Comparison of ENCODE assay signal across 24 mouse cellular contexts in the genomic region with DNA sequence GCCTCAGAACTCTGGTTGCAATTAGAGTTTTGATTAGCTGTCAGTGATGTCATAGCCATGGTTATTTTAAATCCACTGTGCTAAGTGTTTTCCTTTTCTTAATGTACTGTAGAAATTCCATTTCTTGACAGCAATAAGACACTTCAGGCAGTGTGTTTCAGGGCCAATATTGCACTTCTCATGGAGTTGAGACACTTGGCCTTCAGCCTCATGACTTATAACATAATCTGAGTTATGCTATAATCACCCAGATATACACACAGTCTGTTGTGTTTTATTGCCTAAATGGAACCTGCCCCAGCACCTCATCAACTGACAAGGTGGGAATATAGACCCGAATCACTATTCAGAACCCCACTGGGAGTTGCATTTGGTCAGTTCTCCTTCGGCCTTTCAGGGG. TPM values are rescaled to one million over a fixed set of nuclear protein-coding genes. Genes with fewer than 3 reads are reported as not detected.
DNase-seq lines count a peak whose midpoint lies in the region; ATAC-seq and TF ChIP-seq lines count a peak whose summit lies in the region.
"Had no signal": no experiment of that assay in that cellular context is flagged by ENCODE, and none has a peak within 500 bp of the region (broad histone marks: within the 10 kb centered on the region; RNA-seq: fewer than 3 reads in every experiment).

No protein-coding gene starts in this region.

- H3K4me2 ChIP-seq in lung, embryonic 14.5 days, result no peak overlapping the region
- H3K4me2 ChIP-seq in limb, embryonic 13.5 days (replicated peaks), result no peak overlapping the region; the same call in none of the 2 replicates
- peak overlapping the region; percentile 12; the same call in 1 of the 2 replicates for H3K4me2 ChIP-seq in limb, embryonic 15.5 days
- H3K4me2 ChIP-seq: embryonic facial prominence, embryonic 13.5 days; embryonic facial prominence, embryonic 15.5 days; forebrain, embryonic 12.5 days had no signal

- H3K4me1 ChIP-seq in lung, embryonic 14.5 days (ENCODE audit: insufficient read depth), result no peaks in the 10 kb centered on the region
- peaks cover 30% of the 10 kb centered on the region for H3K4me1 ChIP-seq in limb, embryonic 13.5 days
- H3K4me1 ChIP-seq in limb, embryonic 15.5 days, result peaks cover 14% of the 10 kb centered on the region
- H3K4me1 ChIP-seq: embryonic facial prominence, embryonic 13.5 days; embryonic facial prominence, embryonic 15.5 days; forebrain, embryonic 10.5 days; forebrain, embryonic 12.5 days had no signal

- no peaks in the 10 kb centered on the region for H3K36me3 ChIP-seq in lung, embryonic 14.5 days (ENCODE audit: insufficient read depth)
- no peaks in the 10 kb centered on the region for H3K36me3 ChIP-seq in limb, embryonic 13.5 days
- no peaks in the 10 kb centered on the region for H3K36me3 ChIP-seq in limb, embryonic 15.5 days
- H3K36me3 ChIP-seq: embryonic facial prominence, embryonic 13.5 days; embryonic facial prominence, embryonic 15.5 days; forebrain, embryonic 10.5 days; forebrain, embryonic 12.5 days had no signal

- H3K9ac ChIP-seq in lung, embryonic 14.5 days, result no peak overlapping the region
- no peak overlapping the region for H3K9ac ChIP-seq in limb, embryonic 13.5 days
- no peak overlapping the region for H3K9ac ChIP-seq in limb, embryonic 15.5 days
- H3K9ac ChIP-seq: embryonic facial prominence, embryonic 13.5 days; embryonic facial prominence, embryonic 15.5 days; forebrain, embryonic 12.5 days had no signal

- TF ChIP-seq CTCF in lung, embryonic 14.5 days (IDR thresholded peaks at IDR 0.05; ENCODE audit: low read depth), result no peak

- no peak overlapping the region for H3K4me3 ChIP-seq in lung, embryonic 14.5 days (ENCODE audit: low read depth, low read length)
- no peak overlapping the region for H3K4me3 ChIP-seq in limb, embryonic 13.5 days
- H3K4me3 ChIP-seq in limb, embryonic 15.5 days, result no peak overlapping the region
- H3K4me3 ChIP-seq: embryonic facial prominence, embryonic 13.5 days; embryonic facial prominence, embryonic 15.5 days; erythroblast, embryonic 14.5 days; forebrain, embryonic 10.5 days; forebrain, embryonic 12.5 days had no signal

- H3K9me3 ChIP-seq in lung, embryonic 14.5 days (ENCODE audit: low read depth, low read length), result no peaks in the 10 kb centered on the region
- no peaks in the 10 kb centered on the region for H3K9me3 ChIP-seq in limb, embryonic 13.5 days
- H3K9me3 ChIP-seq in limb, embryonic 15.5 days, result no peaks in the 10 kb centered on the region
- H3K9me3 ChIP-seq: embryonic facial prominence, embryonic 13.5 days; embryonic facial prominence, embryonic 15.5 days; forebrain, embryonic 10.5 days; forebrain, embryonic 12.5 days had no signal

- 82% methylated on average over 2 of the region's 2 CpGs for WGBS in lung, embryonic 14.5 days
- 28% methylated on average over 2 of the region's 2 CpGs for WGBS in limb, embryonic 13.5 days
- 27% methylated on average over 2 of the region's 2 CpGs for WGBS in limb, embryonic 15.5 days

- H3K27ac ChIP-seq in lung, embryonic 14.5 days (ENCODE audit: low read depth), result no peak overlapping the region
- H3K27ac ChIP-seq in limb, embryonic 13.5 days, result no peak overlapping the region
- H3K27ac ChIP-seq in limb, embryonic 15.5 days, result no peak overlapping the region
- H3K27ac ChIP-seq: embryonic facial prominence, embryonic 13.5 days; embryonic facial prominence, embryonic 15.5 days; forebrain, embryonic 10.5 days; forebrain, embryonic 12.5 days had no signal

- no peak for ATAC-seq in lung, embryonic 14.5 days (ENCODE audit: insufficient read depth)
- peak; percentile 78 for ATAC-seq in limb, embryonic 13.5 days (ENCODE audit: low FRiP score, low read depth)
- ATAC-seq in limb, embryonic 15.5 days (ENCODE audit: insufficient number of reproducible peaks, low FRiP score, low TSS enrichment, low read depth), result peak; percentile 57; the same call in 1 of the 2 replicates
- ATAC-seq in megakaryocyte-erythroid progenitor cell, adult 5-6 weeks (replicated peaks; ENCODE audit: low FRiP score, low TSS enrichment, poor library complexity, severe bottlenecking), result no peak
- ATAC-seq: forebrain, embryonic 14.5 days; forebrain, embryonic 16.5 days had no signal

- H3K27me3 ChIP-seq in lung, embryonic 14.5 days (ENCODE audit: insufficient read depth, low read length), result no peaks in the 10 kb centered on the region
- H3K27me3 ChIP-seq in limb, embryonic 13.5 days, result peaks cover under 1% of the 10 kb centered on the region; the same call in 1 of the 2 replicates
- no peaks in the 10 kb centered on the region for H3K27me3 ChIP-seq in limb, embryonic 15.5 days
- H3K27me3 ChIP-seq: embryonic facial prominence, embryonic 13.5 days; embryonic facial prominence, embryonic 15.5 days; forebrain, embryonic 12.5 days had no signal

- peak; percentile 4 for DNase-seq in lung, embryonic 14.5 days
- no peak for DNase-seq in lung, postnatal 4 days
- DNase-seq in cerebellum, adult 18-20 months, result no peak
- DNase-seq: adrenal gland, adult 8-10 months; adrenal gland, postnatal 14 days; adrenal gland, postnatal 36 days; cerebellum, adult 11-12 months; cerebellum, adult 8-10 months; cerebellum, adult 9-11 months; cerebellum, postnatal 14 days; cerebellum, postnatal 36 days; embryo, embryonic 11 days had no signal

RNA-seq across cellular contexts. Expression of a gene that starts 42.9 kb away (rescaled TPM):
- polyA plus RNA-seq in lung, embryonic 14.5 days (2014; fragmentation: Nextera tagmentation; extraction: Ambion mirVana), result 0.42 and 0.80 TPM in 2 replicates
- polyA plus RNA-seq in limb, embryonic 13.5 days (2015; fragmentation: Nextera tagmentation; extraction: Ambion mirVana), result 21.0 and 23.3 TPM in 2 replicates
- polyA plus RNA-seq in limb, embryonic 15.5 days (2015; fragmentation: Nextera tagmentation; extraction: Ambion mirVana), result 9.6 and 11.6 TPM in 2 replicates
- total RNA-seq in megakaryocyte-erythroid progenitor cell, adult 5-6 weeks (2014; fragmentation: Nextera tagmentation), result 0.28 TPM in 1 of 2 replicates, not detected in the other
- total RNA-seq in megakaryocyte-erythroid progenitor cell, adult 5-6 weeks (2017), result not detected in 2 replicates
- total RNA-seq: common myeloid progenitor, adult 5-6 weeks; MEL had no signal
- polyA plus RNA-seq: erythroblast, embryonic 14.5 days had no signal

Comparison
In these comparisons a context has a peak if more than half of its experiments do, and no peak if none do; other contexts are left out.
1. ATAC-seq: peak in limb, embryonic 13.5 days (single experiment) and limb, embryonic 15.5 days (single experiment); none in lung, embryonic 14.5 days (single experiment) and megakaryocyte-erythroid progenitor cell, adult 5-6 weeks (single experiment).